Mouse (Mus musculus) midbrain, embryonic 10.5 days (tissue): ENCODE results near the gene Pfdn2. TPM values are rescaled to one million over a fixed set of nuclear protein-coding genes. Genes with fewer than 3 reads are reported as not detected.
A peak's percentile ranks its signal among the peaks of the same experiment; 100 is the strongest.

Experiments used
- DNase-seq: peaks from one replicate; pipeline ENCODE4 v3.0.0-alpha.2; 2017; ENCODE audit warnings: low spot score
- H3K27ac ChIP-seq: fragments of 300-500 bp; sonication (generic); replicated peaks from 2 replicates; pipeline ENCODE4 v1.5.1; 2016; ENCODE audit warnings: mild to moderate bottlenecking
- H3K27me3 ChIP-seq: fragments of 300-500 bp; sonication (generic); 2 replicates; pipeline ENCODE4 v1.6.1; 2016; ENCODE audit warnings: low read depth, mild to moderate bottlenecking; ENCODE audit not compliant: poor library complexity, severe bottlenecking
- H3K36me3 ChIP-seq: fragments of 300-500 bp; sonication (generic); 2 replicates; pipeline ENCODE4 v1.6.1; 2016; ENCODE audit warnings: mild to moderate bottlenecking, moderate library complexity
- H3K4me1 ChIP-seq: fragments of 300-500 bp; sonication (generic); 2 replicates; pipeline ENCODE4 v1.6.1; 2016
- H3K4me3 ChIP-seq: fragments of 300-500 bp; sonication (generic); 2 replicates; pipeline ENCODE4 v1.5.1; 2016; ENCODE audit warnings: mild to moderate bottlenecking, moderate library complexity
- H3K9me3 ChIP-seq: fragments of 300-500 bp; sonication (generic); replicated peaks from 2 replicates; pipeline ENCODE4 v1.6.1; 2016; ENCODE audit warnings: mild to moderate bottlenecking
- WGBS: fragments of 180-500 bp; shearing (Covaris S2); methylation state at CpG from one replicate; pipeline ENCODE4 v1.1.7; 2016; 5-methylcytosine and 5-hydroxymethylcytosine counted together
- polyA plus RNA-seq: library from polyadenylated mRNA; unstranded; fragments of >200 nt; fragmentation: Nextera tagmentation; extraction: Ambion mirVana; gene quantifications from 2 replicates; pipeline ENCODE4 v1.2.1, GENCODE M21; 2016

The Pfdn2 gene
- polyA plus RNA-seq, 1 experiment from 2014 or later, result 155 TPM

- peak; percentile 51 for DNase-seq
- H3K4me3 ChIP-seq, result no peak overlapping the region
- whole genome bisulfite sequencing, result 14% methylated on average over 6 of the region's 6 CpGs
Measured at GRCm38 (mm10) chr1:171387099-171387498, 41.6 kb downstream of the Pfdn2 start.

GRCm38 (mm10) chr1:171388376-171389102, 43.1 kb downstream of the Pfdn2 start, which contains the start of gene Arhgap30:
Gene Arhgap30 (plus strand): TSS chr1:171388954.
- no peaks in the 10 kb centered on the region for H3K9me3 ChIP-seq
- no peak within 1 kb of the TSS; the same call in 1 of the 2 replicates for H3K27ac ChIP-seq
- DNase-seq, result no peak
- peaks cover 4% of the 10 kb centered on the region; the same call in 1 of the 2 replicates for H3K4me1 ChIP-seq
- no peak within 1 kb of the TSS for H3K4me3 ChIP-seq
- WGBS, result 82% methylated on average over 15 of the region's 15 CpGs
- H3K36me3 ChIP-seq, result no peaks in the 10 kb centered on the region
- H3K27me3 ChIP-seq, result no peaks in the 10 kb centered on the region

More at GRCm38 (mm10) chr1:171387099-171387498, 41.6 kb downstream of the Pfdn2 start:
- H3K36me3 ChIP-seq, result no peaks in the 10 kb centered on the region
- peaks cover 4% of the 10 kb centered on the region; the same call in 1 of the 2 replicates for H3K27me3 ChIP-seq
- no peaks in the 10 kb centered on the region for H3K9me3 ChIP-seq
- peaks cover 7% of the 10 kb centered on the region for H3K4me1 ChIP-seq
- H3K27ac ChIP-seq, result no peak overlapping the region

GRCm38 (mm10) chr1:171390101-171390500, 44.6 kb downstream of the Pfdn2 start:
- DNase-seq, result no peak
- 83% methylated on average over 4 of the region's 4 CpGs for WGBS

GRCm38 (mm10) chr1:171401821-171402220, 56.4 kb downstream of the Pfdn2 start:
- no peaks in the 10 kb centered on the region; the same call in 1 of the 2 replicates for H3K27me3 ChIP-seq
- no peak overlapping the region for H3K4me3 ChIP-seq
- no peak overlapping the region for H3K27ac ChIP-seq
- H3K9me3 ChIP-seq, result no peaks in the 10 kb centered on the region
- no peak for DNase-seq
- WGBS, result 79% methylated on average over 4 of the region's 4 CpGs
- no peaks in the 10 kb centered on the region for H3K4me1 ChIP-seq
- H3K36me3 ChIP-seq, result no peaks in the 10 kb centered on the region

More at GRCm38 (mm10) chr1:171390101-171390500, 44.6 kb downstream of the Pfdn2 start:
- H3K4me3 ChIP-seq, result no peak overlapping the region
- no peak overlapping the region for H3K27ac ChIP-seq
- H3K27me3 ChIP-seq, result no peaks in the 10 kb centered on the region
- no peaks in the 10 kb centered on the region for H3K9me3 ChIP-seq
- H3K36me3 ChIP-seq, result no peaks in the 10 kb centered on the region
- H3K4me1 ChIP-seq, result peaks cover 4% of the 10 kb centered on the region; the same call in 1 of the 2 replicates

GRCm38 (mm10) chr1:171402991-171403390, 57.5 kb downstream of the Pfdn2 start:
- Histone ChIP-seq H3K36me3 (no peaks in the 10 kb centered on the region), H3K27me3 (peaks cover 11% of the 10 kb centered on the region), H3K4me1 (no peaks in the 10 kb centered on the region), H3K4me3 (no peak overlapping the region), H3K27ac (no peak overlapping the region), H3K9me3 (no peaks in the 10 kb centered on the region)
- no peak for DNase-seq
- 86% methylated on average over 9 of the region's 9 CpGs for WGBS

- H3K4me3 ChIP-seq, result no peak overlapping the region
- H3K36me3 ChIP-seq, result no peaks in the 10 kb centered on the region
- whole genome bisulfite sequencing, result 85% methylated on average over 5 of the region's 5 CpGs
- peaks cover under 1% of the 10 kb centered on the region; the same call in 1 of the 2 replicates for H3K4me1 ChIP-seq
- DNase-seq, result no peak
- H3K27ac ChIP-seq, result no peak overlapping the region
- H3K9me3 ChIP-seq, result no peaks in the 10 kb centered on the region
- H3K27me3 ChIP-seq, result peaks cover 28% of the 10 kb centered on the region
Measured at GRCm38 (mm10) chr1:171407263-171407662, 61.8 kb downstream of the Pfdn2 start.

Other genes with a start within 250 kb of the Pfdn2 start
- 2.8 and 2.9 TPM in 2 replicates for gene Cfap126, start 231.8 kb upstream of the Pfdn2 start, polyA plus RNA-seq
- 301 and 309 TPM in 2 replicates for gene Sdhc, start 195.1 kb upstream of the Pfdn2 start, polyA plus RNA-seq
- 0.26 TPM in 1 of 2 replicates, not detected in the other for gene Mpz, start 195.0 kb upstream of the Pfdn2 start, polyA plus RNA-seq
- 26.7 and 35.9 TPM in 2 replicates for gene Pcp4l1, start 149.4 kb upstream of the Pfdn2 start, polyA plus RNA-seq
- 0.28 and 0.36 TPM in 2 replicates for gene Nr1i3, start 131.7 kb upstream of the Pfdn2 start, polyA plus RNA-seq
- gene Tomm40l, start 123.2 kb upstream of the Pfdn2 start, polyA plus RNA-seq, result 32.2 and 34.7 TPM in 2 replicates
- gene Apoa2, start 120.6 kb upstream of the Pfdn2 start, polyA plus RNA-seq, result 4.1 and 4.4 TPM in 2 replicates
- gene Fcer1g, start 111.3 kb upstream of the Pfdn2 start, polyA plus RNA-seq, result 12.7 and 21.1 TPM in 2 replicates
- 9.9 and 10.9 TPM in 2 replicates for gene Adamts4, start 95.2 kb upstream of the Pfdn2 start, polyA plus RNA-seq
- gene Ndufs2, start 94.3 kb upstream of the Pfdn2 start, polyA plus RNA-seq, result 267 and 268 TPM in 2 replicates
- gene B4galt3, start 75.3 kb upstream of the Pfdn2 start, polyA plus RNA-seq, result 63.5 and 69.5 TPM in 2 replicates
- 53.0 and 63.9 TPM in 2 replicates for gene Ppox, start 64.5 kb upstream of the Pfdn2 start, polyA plus RNA-seq
- 102 and 109 TPM in 2 replicates for gene Usp21, start 57.7 kb upstream of the Pfdn2 start, polyA plus RNA-seq
- gene Ufc1, start 50.6 kb upstream of the Pfdn2 start, polyA plus RNA-seq, result 102 and 108 TPM in 2 replicates
- 48.5 and 48.9 TPM in 2 replicates for gene Dedd, start 16.5 kb upstream of the Pfdn2 start, polyA plus RNA-seq
- 39.4 and 43.5 TPM in 2 replicates for gene Nit1, start within 50 bp of the Pfdn2 start, polyA plus RNA-seq
- gene Klhdc9, start 15.1 kb downstream of the Pfdn2 start, polyA plus RNA-seq, result 1.8 and 2.3 TPM in 2 replicates
- 0.60 and 1.2 TPM in 2 replicates for gene Nectin4, start 24.4 kb downstream of the Pfdn2 start, polyA plus RNA-seq
- 0.69 and 0.87 TPM in 2 replicates for gene Arhgap30, start 43.3 kb downstream of the Pfdn2 start, polyA plus RNA-seq
- 138 and 161 TPM in 2 replicates for gene Usf1, start 65.6 kb downstream of the Pfdn2 start, polyA plus RNA-seq
- gene Tstd1, start 73.2 kb downstream of the Pfdn2 start, polyA plus RNA-seq, result 8.4 and 9.6 TPM in 2 replicates
- 14.0 TPM in 2 replicates for gene F11r, start 91.9 kb downstream of the Pfdn2 start, polyA plus RNA-seq
- gene Alyref2, start 157.8 kb downstream of the Pfdn2 start, polyA plus RNA-seq, result 10.5 and 13.6 TPM in 2 replicates
- gene Itln1, start 189.6 kb downstream of the Pfdn2 start, polyA plus RNA-seq, result not detected in 2 replicates
- 0.06 TPM in 1 of 2 replicates, not detected in the other for gene Cd244a, start 213.5 kb downstream of the Pfdn2 start, polyA plus RNA-seq